Mouse (Mus musculus) lung, embryonic 15.5 days (tissue): ENCODE results near the gene Galnt12. TPM values are rescaled to one million over a fixed set of nuclear protein-coding genes. Genes with fewer than 3 reads are reported as not detected.

Experiments
- ATAC-seq: fragments of 200-750 bp; cut with Nextera tagmentation; 2 replicates; pipeline ENCODE4 v1.8.0; 2017; ENCODE audit warnings: moderate number of reproducible peaks, borderline replicate concordance; ENCODE audit not compliant: low FRiP score, low TSS enrichment; ENCODE audit errors: extremely low read depth
- H3K27ac ChIP-seq: fragments of 300-500 bp; sonication (generic); 2 replicates; pipeline ENCODE4 v1.5.1; 2015; ENCODE audit warnings: moderate library complexity, mild to moderate bottlenecking, inconsistent platforms
- H3K27me3 ChIP-seq: fragments of 300-500 bp; sonication (generic); 2 replicates; pipeline ENCODE4 v1.6.1; 2015; ENCODE audit warnings: inconsistent platforms
- H3K36me3 ChIP-seq: fragments of 300-500 bp; sonication (generic); 2 replicates; pipeline ENCODE4 v1.6.1; 2015; ENCODE audit warnings: inconsistent platforms
- H3K4me1 ChIP-seq: fragments of 300-500 bp; sonication (generic); 2 replicates; pipeline ENCODE4 v1.6.1; 2015; ENCODE audit warnings: inconsistent platforms
- H3K4me2 ChIP-seq: fragments of 300-500 bp; sonication (generic); 2 replicates; pipeline ENCODE4 v1.6.1; 2015; ENCODE audit warnings: inconsistent platforms, mild to moderate bottlenecking, moderate library complexity
- H3K4me3 ChIP-seq: fragments of 300-500 bp; sonication (generic); 2 replicates; pipeline ENCODE4 v1.5.1; 2015; ENCODE audit warnings: mild to moderate bottlenecking, inconsistent platforms
- H3K9ac ChIP-seq: fragments of 300-500 bp; sonication (generic); 2 replicates; pipeline ENCODE4 v1.6.1; 2015; ENCODE audit warnings: inconsistent platforms
- H3K9me3 ChIP-seq: fragments of 300-500 bp; sonication (generic); 2 replicates; pipeline ENCODE4 v1.6.1; 2016; ENCODE audit warnings: inconsistent platforms
- WGBS: fragments of 180-500 bp; shearing (Covaris S2); methylation state at CpG from one replicate; pipeline ENCODE4 v1.1.7; 2015; 5-methylcytosine and 5-hydroxymethylcytosine counted together
- polyA plus RNA-seq: library from polyadenylated mRNA; unstranded; fragments of >200 nt; fragmentation: Nextera tagmentation; extraction: Ambion mirVana; gene quantifications from 2 replicates; pipeline ENCODE4 v1.2.1, GENCODE M21; 2015

The Galnt12 gene
- polyA plus RNA-seq, 1 experiment from 2014 or later = 9.3 TPM

- H3K27me3 ChIP-seq = peaks cover 25% of the 10 kb centered on the region
- peak overlapping the region; percentile 76 for H3K4me3 ChIP-seq
- no peak overlapping the region for H3K27ac ChIP-seq
- WGBS = 30% methylated on average over 25 of the region's 25 CpGs
- peak overlapping the region; percentile 94 for H3K4me2 ChIP-seq
- no peaks in the 10 kb centered on the region for H3K36me3 ChIP-seq
- H3K9ac ChIP-seq = peak overlapping the region; percentile 73
- ATAC-seq = no peak; the same call in 1 of the 2 replicates
- H3K9me3 ChIP-seq = no peaks in the 10 kb centered on the region
- H3K4me1 ChIP-seq = peaks cover 8% of the 10 kb centered on the region; the same call in 1 of the 2 replicates
Measured at GRCm38 (mm10) chr4:47057510-47058325, 34.0 kb upstream of the Galnt12 start.

- 5% methylated on average over 1 of the region's 1 CpGs for WGBS
- H3K4me1 ChIP-seq = peaks cover 8% of the 10 kb centered on the region; the same call in 1 of the 2 replicates
- no peak for ATAC-seq
Measured at GRCm38 (mm10) chr4:47060900-47061299, 30.8 kb upstream of the Galnt12 start.

DNA sequence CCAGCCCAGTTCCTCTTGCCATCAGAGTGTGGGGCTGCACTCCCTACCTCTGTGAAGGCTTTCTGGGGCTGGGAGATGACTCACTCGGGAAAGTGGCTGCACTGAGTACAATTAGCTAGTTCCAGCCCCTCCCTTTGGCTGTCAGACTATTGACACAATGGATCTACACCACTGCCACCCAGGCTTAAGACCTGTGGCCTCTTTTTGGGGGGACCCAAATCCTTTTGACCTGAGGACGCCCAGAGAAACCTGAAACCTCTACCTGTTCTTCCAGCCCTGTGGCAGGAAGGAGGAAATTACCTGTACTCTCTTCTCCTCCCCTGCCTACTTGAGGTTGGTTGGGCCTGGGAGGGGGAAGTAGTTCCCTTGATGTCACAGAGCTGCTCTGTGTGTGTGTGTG lies 16.7 kb upstream of the Galnt12 start:
- Histone ChIP-seq H3K27ac (no peak overlapping the region), H3K9me3 (no peaks in the 10 kb centered on the region), H3K4me2 (no peak overlapping the region), H3K36me3 (no peaks in the 10 kb centered on the region), H3K27me3 (no peaks in the 10 kb centered on the region), H3K4me1 (no peaks in the 10 kb centered on the region), H3K9ac (no peak overlapping the region), H3K4me3 (no peak overlapping the region)
- ATAC-seq = no peak
- WGBS = 18% methylated on average over 2 of the region's 2 CpGs

More at GRCm38 (mm10) chr4:47060900-47061299, 30.8 kb upstream of the Galnt12 start:
- no peaks in the 10 kb centered on the region for H3K36me3 ChIP-seq
- H3K4me2 ChIP-seq = no peak overlapping the region
- no peak overlapping the region for H3K9ac ChIP-seq
- H3K27ac ChIP-seq = no peak overlapping the region
- peaks cover 3% of the 10 kb centered on the region; the same call in 1 of the 2 replicates for H3K27me3 ChIP-seq
- no peaks in the 10 kb centered on the region for H3K9me3 ChIP-seq
- H3K4me3 ChIP-seq = no peak overlapping the region

GRCm38 (mm10) chr4:47079997-47080646 lies 11.6 kb upstream of the Galnt12 start:
- Histone ChIP-seq H3K4me3 (no peak overlapping the region), H3K27me3 (no peaks in the 10 kb centered on the region), H3K9ac (no peak overlapping the region), H3K27ac (no peak overlapping the region), H3K4me2 (no peak overlapping the region), H3K36me3 (no peaks in the 10 kb centered on the region), H3K4me1 (no peaks in the 10 kb centered on the region), H3K9me3 (no peaks in the 10 kb centered on the region)
- no peak for ATAC-seq
- 87% methylated on average over 17 of the region's 17 CpGs for WGBS

DNA sequence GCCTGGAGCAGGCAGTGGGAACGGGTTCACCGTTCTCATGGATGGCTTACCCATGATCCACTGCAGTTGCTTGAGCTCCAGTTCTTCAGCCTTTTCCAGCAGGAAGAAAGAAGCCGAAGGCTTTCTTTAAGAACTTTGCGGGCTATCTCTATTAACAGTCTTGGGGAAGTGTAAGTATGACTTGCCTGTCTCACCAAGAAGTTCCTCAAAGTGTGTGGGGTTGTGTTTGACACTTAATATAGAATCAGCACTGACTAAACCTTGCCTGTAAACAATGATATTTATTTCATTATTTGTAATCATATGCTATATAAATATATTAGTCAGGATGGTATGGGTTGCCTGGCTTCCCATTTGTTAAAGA lies 11.1 kb upstream of the Galnt12 start:
- H3K4me1 ChIP-seq = no peaks in the 10 kb centered on the region
- no peak overlapping the region for H3K9ac ChIP-seq
- no peak for ATAC-seq
- no peaks in the 10 kb centered on the region for H3K27me3 ChIP-seq
- 86% methylated on average over 4 of the region's 4 CpGs for WGBS
- H3K27ac ChIP-seq = no peak overlapping the region
- no peaks in the 10 kb centered on the region for H3K9me3 ChIP-seq
- no peak overlapping the region for H3K4me3 ChIP-seq
- H3K4me2 ChIP-seq = no peak overlapping the region
- no peaks in the 10 kb centered on the region for H3K36me3 ChIP-seq

- 85% methylated on average over 7 of the region's 7 CpGs for WGBS
- ATAC-seq = no peak
- H3K4me2 ChIP-seq = no peak overlapping the region
- no peak overlapping the region for H3K4me3 ChIP-seq
- H3K27ac ChIP-seq = no peak overlapping the region
- H3K36me3 ChIP-seq = no peaks in the 10 kb centered on the region
- H3K4me1 ChIP-seq = no peaks in the 10 kb centered on the region
- H3K9ac ChIP-seq = no peak overlapping the region
- no peaks in the 10 kb centered on the region for H3K27me3 ChIP-seq
- H3K9me3 ChIP-seq = no peaks in the 10 kb centered on the region
Measured at GRCm38 (mm10) chr4:47083824-47084223, 7.9 kb upstream of the Galnt12 start.

DNA sequence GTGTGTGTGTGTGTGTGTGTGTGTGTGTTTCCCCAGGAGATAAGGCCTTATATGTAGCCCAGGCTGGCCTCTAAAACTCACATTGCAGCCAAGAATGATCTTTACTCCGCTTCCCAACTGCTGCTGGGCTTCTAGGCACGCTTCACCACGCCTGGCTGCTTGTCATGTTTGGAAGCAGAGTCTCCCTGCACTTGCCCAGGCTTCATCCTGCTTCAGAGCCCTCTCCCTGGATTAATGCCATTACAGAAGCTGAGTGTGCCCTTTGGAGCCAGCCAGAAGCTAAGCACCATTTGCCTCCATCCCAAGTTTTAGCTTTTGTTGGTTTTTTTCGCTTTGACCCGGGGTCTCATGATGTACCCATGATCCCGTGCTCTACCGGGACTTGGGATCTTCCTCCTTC lies 3.0 kb upstream of the Galnt12 start:
- no peaks in the 10 kb centered on the region for H3K36me3 ChIP-seq
- ATAC-seq = no peak
- no peaks in the 10 kb centered on the region for H3K9me3 ChIP-seq
- H3K27me3 ChIP-seq = peaks cover 34% of the 10 kb centered on the region
- no peak overlapping the region for H3K4me3 ChIP-seq
- 84% methylated on average over 7 of the region's 7 CpGs for WGBS
- H3K9ac ChIP-seq = no peak overlapping the region
- no peak overlapping the region for H3K27ac ChIP-seq
- H3K4me1 ChIP-seq = peaks cover 16% of the 10 kb centered on the region
- H3K4me2 ChIP-seq = no peak overlapping the region

DNA sequence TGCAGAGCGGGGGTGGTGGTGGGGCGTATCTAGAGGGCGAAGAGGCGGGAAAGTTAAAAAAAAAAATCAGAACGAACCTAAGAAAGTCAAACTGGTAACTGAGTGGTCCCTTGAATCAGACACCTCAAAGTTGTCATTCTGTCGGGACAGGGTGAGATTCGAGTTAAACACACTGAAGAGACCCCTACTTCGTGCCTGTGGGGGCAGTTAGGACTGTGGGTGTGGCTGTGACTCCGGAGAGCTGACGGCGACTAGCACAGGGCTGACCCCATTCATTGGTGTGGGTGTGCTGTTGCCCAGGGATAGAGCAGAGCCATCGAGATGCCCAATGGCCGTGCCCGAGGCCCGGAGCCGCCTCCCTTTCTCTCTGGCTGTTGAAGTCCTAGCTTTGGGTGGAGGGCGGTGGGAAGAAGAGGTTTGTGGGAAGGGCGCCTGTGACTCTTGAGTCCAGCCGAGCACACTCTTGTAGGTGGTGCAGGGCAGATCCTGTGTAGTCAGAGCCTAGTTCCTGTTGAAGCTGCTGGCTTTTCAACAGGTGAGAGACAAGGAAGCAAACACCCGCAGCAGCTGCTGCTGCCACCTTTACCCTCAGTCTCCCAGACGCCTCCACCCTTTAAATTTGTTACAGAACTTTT lies 795 bp downstream of the Galnt12 start:
- Histone ChIP-seq H3K9me3 (no peaks in the 10 kb centered on the region), H3K4me1 (peaks cover 16% of the 10 kb centered on the region), H3K4me2 (peak overlapping the region; percentile 99), H3K9ac (peak overlapping the region; percentile 50), H3K36me3 (no peaks in the 10 kb centered on the region), H3K4me3 (peak overlapping the region; percentile 59), H3K27ac (no peak overlapping the region), H3K27me3 (peaks cover 42% of the 10 kb centered on the region)
- WGBS = 3% methylated on average over 21 of the region's 21 CpGs
- peak; percentile 16; the same call in 1 of the 2 replicates for ATAC-seq

DNA sequence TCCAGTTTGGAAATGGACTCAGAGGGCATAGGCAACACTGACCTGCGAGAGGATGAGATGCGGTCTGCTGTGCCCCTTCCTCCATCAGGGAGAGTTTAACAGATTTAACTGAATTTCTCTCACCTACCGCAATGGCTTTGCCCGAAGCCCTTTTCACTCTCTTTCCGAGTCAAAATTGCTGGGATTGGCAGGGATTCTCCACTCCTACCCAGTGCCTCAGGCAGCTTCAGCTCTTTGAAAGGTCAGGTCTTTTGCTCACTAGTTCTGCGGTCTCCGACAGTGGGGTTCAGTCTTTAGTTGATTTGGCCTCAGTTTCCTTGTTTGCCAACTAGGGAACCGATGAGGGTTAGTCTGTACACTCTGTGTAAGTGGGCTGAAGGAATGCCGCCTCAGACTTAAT lies 1.5 kb downstream of the Galnt12 start:
- H3K4me2 ChIP-seq = peak overlapping the region; percentile 99
- no peaks in the 10 kb centered on the region for H3K36me3 ChIP-seq
- peaks cover 16% of the 10 kb centered on the region for H3K4me1 ChIP-seq
- H3K27me3 ChIP-seq = peaks cover 42% of the 10 kb centered on the region
- no peaks in the 10 kb centered on the region for H3K9me3 ChIP-seq
- 54% methylated on average over 9 of the region's 9 CpGs for WGBS
- H3K9ac ChIP-seq = peak overlapping the region; percentile 50; the same call in 1 of the 2 replicates
- ATAC-seq = no peak
- H3K4me3 ChIP-seq = peak overlapping the region; percentile 59; the same call in 1 of the 2 replicates
- no peak overlapping the region for H3K27ac ChIP-seq

GRCm38 (mm10) chr4:47093647-47094046 lies 1.9 kb downstream of the Galnt12 start:
- no peak for ATAC-seq
- Histone ChIP-seq H3K36me3 (no peaks in the 10 kb centered on the region), H3K9me3 (no peaks in the 10 kb centered on the region), H3K27me3 (peaks cover 42% of the 10 kb centered on the region), H3K4me2 (no peak overlapping the region), H3K9ac (no peak overlapping the region), H3K4me3 (no peak overlapping the region), H3K27ac (no peak overlapping the region), H3K4me1 (peaks cover 16% of the 10 kb centered on the region)
- WGBS = 56% methylated on average over 6 of the region's 6 CpGs

GRCm38 (mm10) chr4:47103561-47103960 lies 11.9 kb downstream of the Galnt12 start:
- no peak overlapping the region for H3K9ac ChIP-seq
- no peak overlapping the region for H3K4me2 ChIP-seq
- H3K27ac ChIP-seq = no peak overlapping the region
- H3K9me3 ChIP-seq = no peaks in the 10 kb centered on the region
- H3K4me3 ChIP-seq = no peak overlapping the region
- H3K27me3 ChIP-seq = no peaks in the 10 kb centered on the region
- WGBS = 89% methylated on average over 10 of the region's 10 CpGs
- no peak for ATAC-seq
- H3K4me1 ChIP-seq = no peaks in the 10 kb centered on the region
- H3K36me3 ChIP-seq = no peaks in the 10 kb centered on the region

DNA sequence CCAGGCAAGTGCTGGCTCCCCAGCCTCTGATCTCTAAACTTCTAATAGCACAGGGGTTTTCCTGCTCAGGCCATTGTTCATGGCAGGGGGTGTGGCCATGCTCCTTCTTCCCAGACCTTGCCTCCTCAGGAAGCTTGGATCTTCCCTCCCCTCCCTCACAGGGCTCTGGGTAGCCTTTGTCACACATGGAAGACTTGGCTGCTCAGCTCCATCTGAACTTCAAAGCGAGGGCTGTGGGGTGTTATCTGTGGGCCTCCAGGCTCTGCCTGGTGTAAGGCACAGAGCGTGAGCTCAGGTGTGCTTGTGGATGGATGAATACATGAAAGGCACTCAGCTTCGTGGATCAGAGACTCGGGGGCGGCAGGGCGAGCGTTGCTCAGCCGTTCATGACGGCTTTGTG lies 20.2 kb downstream of the Galnt12 start:
- H3K4me1 ChIP-seq = no peaks in the 10 kb centered on the region; the same call in 1 of the 2 replicates
- WGBS = 54% methylated on average over 9 of the region's 9 CpGs
- no peaks in the 10 kb centered on the region for H3K36me3 ChIP-seq
- H3K4me3 ChIP-seq = no peak overlapping the region
- H3K9ac ChIP-seq = no peak overlapping the region; the same call in 1 of the 2 replicates
- no peaks in the 10 kb centered on the region for H3K9me3 ChIP-seq
- ATAC-seq = no peak
- no peak overlapping the region for H3K27ac ChIP-seq
- no peaks in the 10 kb centered on the region for H3K27me3 ChIP-seq
- H3K4me2 ChIP-seq = no peak overlapping the region
